Mouse (Mus musculus): ENCODE measurements around the gene Cdc25a.

Cdc25a gene

GRCm38 (mm10) chr9:109892651-109893250, 17.4 kb downstream of the Cdc25a start:
- peak; percentile 85 for DNase-seq (ENCODE audit: low read depth)

- DNase-seq (ENCODE audit: low read depth) = peak; percentile 79
Observed at GRCm38 (mm10) chr9:109894413-109895090, 19.2 kb downstream of the Cdc25a start.

- no peak for DNase-seq (ENCODE audit: low read depth)
Observed at GRCm38 (mm10) chr9:109895593-109895992, 20.2 kb downstream of the Cdc25a start.

- DNase-seq (ENCODE audit: low read depth) = no peak
Observed at GRCm38 (mm10) chr9:109896253-109897150, 21.1 kb downstream of the Cdc25a start.

- DNase-seq (ENCODE audit: low read depth) = no peak
Observed at GRCm38 (mm10) chr9:109898027-109898426, 22.6 kb downstream of the Cdc25a start.

GRCm38 (mm10) chr9:109899361-109899760, 24.0 kb downstream of the Cdc25a start:
- no peak for DNase-seq (ENCODE audit: low read depth)

- no peak for DNase-seq (ENCODE audit: low read depth)
Observed at GRCm38 (mm10) chr9:109899774-109900173, 24.4 kb downstream of the Cdc25a start.

GRCm38 (mm10) chr9:109900604-109901003, 25.2 kb downstream of the Cdc25a start:
- DNase-seq (ENCODE audit: low read depth) = no peak

- DNase-seq (ENCODE audit: low read depth) = no peak
Observed at GRCm38 (mm10) chr9:109902246-109902645, 26.9 kb downstream of the Cdc25a start.

- DNase-seq (ENCODE audit: low read depth) = no peak
Observed at GRCm38 (mm10) chr9:109902740-109903139, 27.4 kb downstream of the Cdc25a start.

- no peak for DNase-seq (ENCODE audit: low read depth)
Observed at GRCm38 (mm10) chr9:109907300-109907699, 31.9 kb downstream of the Cdc25a start.

- DNase-seq (ENCODE audit: low read depth) = peak; percentile 27
Observed at GRCm38 (mm10) chr9:109907774-109908465, 32.5 kb downstream of the Cdc25a start.

- no peak for DNase-seq (ENCODE audit: low read depth)
Observed at GRCm38 (mm10) chr9:109909102-109909501, 33.7 kb downstream of the Cdc25a start.

- DNase-seq (ENCODE audit: low read depth) = no peak
Observed at GRCm38 (mm10) chr9:109909926-109910325, 34.5 kb downstream of the Cdc25a start.

GRCm38 (mm10) chr9:109911779-109912178, 36.4 kb downstream of the Cdc25a start:
- no peak for DNase-seq (ENCODE audit: low read depth)

- no peak for DNase-seq (ENCODE audit: low read depth)
Observed at GRCm38 (mm10) chr9:109914269-109914926, 39.0 kb downstream of the Cdc25a start.

- no peak for DNase-seq (ENCODE audit: low read depth)
Observed at GRCm38 (mm10) chr9:109917931-109918330, 42.6 kb downstream of the Cdc25a start.

GRCm38 (mm10) chr9:109929131-109929530, 53.8 kb downstream of the Cdc25a start:
- DNase-seq (ENCODE audit: low read depth) = no peak

GRCm38 (mm10) chr9:109930063-109930462, 54.7 kb downstream of the Cdc25a start:
- DNase-seq (ENCODE audit: low read depth) = peak; percentile 34

GRCm38 (mm10) chr9:109930752-109931151, 55.4 kb downstream of the Cdc25a start:
- peak; percentile 45 for DNase-seq (ENCODE audit: low read depth)

All from induced T-regulatory cell, adult 2 months (primary cell).